Mouse (Mus musculus) ES-CJ7 (cell line): ENCODE measurements around the gene Il17ra.

ENCODE experiments used
- DNase-seq: peaks from one replicate; pipeline ENCODE4 v3.0.0; 2011; ENCODE audit warnings: low read depth, low spot score

Gene Il17ra

DNA sequence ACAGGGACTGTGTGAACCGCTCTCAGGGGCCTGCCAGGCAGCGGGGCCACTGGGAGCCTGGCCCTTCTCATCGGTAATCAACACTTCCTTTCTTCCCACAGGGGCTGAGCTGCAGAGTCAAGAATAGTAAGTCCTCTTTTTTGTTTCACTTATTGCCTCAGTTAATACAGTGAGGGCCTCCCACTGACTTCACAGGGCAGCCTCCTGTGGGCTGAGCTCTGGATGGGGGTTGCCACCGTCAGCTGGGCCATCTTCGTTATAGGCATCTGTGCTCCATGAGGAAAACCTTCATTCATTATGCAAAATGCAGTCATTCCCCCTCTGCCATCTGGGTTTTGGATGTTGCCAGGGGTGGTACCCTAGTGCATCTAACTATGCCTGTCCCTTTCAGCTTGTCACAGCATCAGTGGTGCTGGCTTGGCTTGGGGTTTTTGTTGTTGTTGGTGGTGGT is 9.0 kb downstream of the Il17ra start:
- DNase-seq = no peak

DNA sequence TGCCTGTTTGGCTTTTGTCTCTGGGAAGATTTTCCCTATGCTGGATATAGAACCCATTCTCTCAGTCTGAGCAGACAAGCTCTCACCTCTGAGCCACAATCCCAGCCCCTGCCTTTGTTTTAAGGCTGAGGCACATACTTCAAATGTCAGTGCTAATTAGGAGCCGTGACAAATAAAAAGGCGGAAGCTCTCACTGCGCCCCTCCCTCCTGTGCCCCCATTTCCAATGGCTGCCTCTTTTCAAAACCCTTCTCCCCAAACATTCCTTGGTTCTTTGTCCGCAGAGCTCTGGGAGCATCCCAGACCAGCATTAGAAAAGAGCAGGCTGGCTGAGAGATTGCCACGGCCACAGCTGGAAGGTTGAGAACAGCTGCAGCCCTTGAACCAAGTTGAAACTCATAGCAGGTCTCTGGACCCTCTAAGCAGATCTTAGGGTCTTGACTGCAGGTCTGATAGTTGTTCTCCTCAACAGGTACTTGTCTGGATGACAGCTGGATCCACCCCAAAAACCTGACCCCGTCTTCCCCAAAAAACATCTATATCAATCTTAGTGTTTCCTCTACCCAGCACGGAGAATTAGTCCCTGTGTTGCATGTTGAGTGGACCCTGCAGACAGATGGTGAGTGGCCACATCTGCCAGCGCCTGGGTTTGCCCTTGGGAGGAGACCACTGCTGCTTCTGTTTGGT is 9.6 kb downstream of the Il17ra start:
- DNase-seq = no peak

DNA sequence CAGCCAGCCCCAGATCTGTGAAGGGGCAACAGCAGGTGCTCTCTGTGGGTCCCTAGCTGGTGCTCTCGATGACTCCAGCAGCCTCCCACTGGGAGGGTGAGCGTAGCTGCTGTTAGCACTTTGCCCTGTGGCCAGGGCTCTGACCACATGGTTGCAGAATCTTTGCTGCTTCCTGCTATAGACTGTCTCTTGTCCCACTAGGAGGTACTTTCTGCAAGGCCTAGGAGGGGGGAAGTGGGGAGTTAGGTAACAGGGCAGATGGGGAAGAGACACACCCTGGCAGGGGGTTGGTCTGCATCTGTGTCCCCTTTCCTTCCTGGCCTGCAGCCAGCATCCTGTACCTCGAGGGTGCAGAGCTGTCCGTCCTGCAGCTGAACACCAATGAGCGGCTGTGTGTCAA is 10.4 kb downstream of the Il17ra start:
- DNase-seq = no peak

DNA sequence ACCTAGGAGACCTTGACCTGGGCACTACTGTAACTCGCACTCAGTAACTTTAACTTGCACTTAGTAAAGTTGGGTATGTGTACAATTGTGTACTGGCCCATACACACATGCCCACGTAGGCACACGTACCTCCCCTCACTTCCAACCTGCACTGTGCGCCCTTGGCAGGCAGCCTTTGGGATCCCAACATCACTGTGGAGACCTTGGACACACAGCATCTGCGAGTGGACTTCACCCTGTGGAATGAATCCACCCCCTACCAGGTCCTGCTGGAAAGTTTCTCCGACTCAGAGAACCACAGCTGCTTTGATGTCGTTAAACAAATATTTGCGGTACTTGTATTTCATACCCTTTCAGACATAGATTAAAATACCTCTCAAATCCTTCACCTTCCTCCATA is 12.2 kb downstream of the Il17ra start:
- no peak for DNase-seq

DNA sequence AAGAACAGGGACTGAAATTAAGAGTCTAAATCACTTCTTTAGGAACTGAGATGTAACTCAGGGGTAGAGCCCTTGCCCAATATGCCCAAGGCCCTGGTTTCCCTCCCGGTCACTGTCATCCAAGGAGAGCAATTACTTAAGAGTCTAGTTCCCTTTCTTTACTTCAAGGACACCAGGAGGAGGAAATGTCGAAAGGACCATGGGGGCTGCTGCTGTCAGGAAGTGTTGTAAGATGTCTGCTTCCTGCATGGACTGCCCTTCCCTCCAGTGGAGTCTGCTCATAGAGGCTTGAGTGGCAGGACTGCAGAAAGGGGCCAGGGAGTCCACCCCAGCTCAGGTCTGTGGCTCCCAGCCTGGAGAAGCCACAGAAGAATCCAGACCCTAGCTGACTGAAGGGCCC is 16.3 kb downstream of the Il17ra start:
- no peak for DNase-seq

DNA sequence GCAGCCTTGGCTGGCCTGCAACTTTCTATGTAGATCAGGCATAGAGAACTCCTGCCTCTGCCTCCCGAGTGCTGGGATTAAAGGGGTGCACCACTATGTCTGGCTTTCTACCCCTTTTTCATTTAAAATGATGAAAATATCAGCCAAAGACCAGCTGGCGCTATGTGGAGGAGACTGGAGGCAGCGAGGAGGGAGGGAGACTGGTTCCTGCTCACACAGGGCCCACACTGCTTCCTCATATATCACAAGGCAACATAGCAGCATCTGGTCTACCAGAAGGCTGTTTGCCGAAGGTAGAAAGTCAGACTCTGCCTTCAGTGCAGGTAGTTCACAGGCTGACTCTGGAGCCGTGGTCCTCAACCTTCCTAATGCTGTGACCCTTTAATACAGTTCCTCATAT is 17.3 kb downstream of the Il17ra start:
- no peak for DNase-seq

DNA sequence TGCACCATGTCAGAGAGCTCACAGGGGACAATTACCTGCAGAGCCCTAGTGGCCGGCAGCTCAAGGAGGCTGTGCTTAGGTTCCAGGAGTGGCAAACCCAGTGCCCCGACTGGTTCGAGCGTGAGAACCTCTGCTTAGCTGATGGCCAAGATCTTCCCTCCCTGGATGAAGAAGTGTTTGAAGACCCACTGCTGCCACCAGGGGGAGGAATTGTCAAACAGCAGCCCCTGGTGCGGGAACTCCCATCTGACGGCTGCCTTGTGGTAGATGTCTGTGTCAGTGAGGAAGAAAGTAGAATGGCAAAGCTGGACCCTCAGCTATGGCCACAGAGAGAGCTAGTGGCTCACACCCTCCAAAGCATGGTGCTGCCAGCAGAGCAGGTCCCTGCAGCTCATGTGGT is 18.5 kb downstream of the Il17ra start:
- DNase-seq = peak; percentile 64

DNA sequence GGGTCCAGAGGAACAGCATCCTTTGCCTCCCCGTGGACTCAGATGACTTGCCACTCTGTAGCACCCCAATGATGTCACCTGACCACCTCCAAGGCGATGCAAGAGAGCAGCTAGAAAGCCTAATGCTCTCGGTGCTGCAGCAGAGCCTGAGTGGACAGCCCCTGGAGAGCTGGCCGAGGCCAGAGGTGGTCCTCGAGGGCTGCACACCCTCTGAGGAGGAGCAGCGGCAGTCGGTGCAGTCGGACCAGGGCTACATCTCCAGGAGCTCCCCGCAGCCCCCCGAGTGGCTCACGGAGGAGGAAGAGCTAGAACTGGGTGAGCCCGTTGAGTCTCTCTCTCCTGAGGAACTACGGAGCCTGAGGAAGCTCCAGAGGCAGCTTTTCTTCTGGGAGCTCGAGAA is 19.0 kb downstream of the Il17ra start:
- DNase-seq = no peak

DNA sequence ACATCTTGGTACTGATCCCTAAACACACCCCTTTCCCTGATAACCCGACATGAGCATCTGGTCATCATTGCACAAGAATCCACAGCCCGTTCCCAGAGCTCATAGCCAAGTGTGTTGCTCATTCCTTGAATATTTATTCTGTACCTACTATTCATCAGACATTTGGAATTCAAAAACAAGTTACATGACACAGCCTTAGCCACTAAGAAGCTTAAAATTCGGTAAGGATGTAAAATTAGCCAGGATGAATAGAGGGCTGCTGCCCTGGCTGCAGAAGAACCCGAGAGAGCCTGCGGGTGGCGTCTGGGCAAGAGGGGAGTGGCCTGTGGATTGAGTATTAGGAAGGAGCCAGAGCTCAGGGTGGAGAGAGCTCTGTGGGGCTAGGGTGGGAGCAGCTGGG is 19.7 kb downstream of the Il17ra start:
- no peak for DNase-seq

DNA sequence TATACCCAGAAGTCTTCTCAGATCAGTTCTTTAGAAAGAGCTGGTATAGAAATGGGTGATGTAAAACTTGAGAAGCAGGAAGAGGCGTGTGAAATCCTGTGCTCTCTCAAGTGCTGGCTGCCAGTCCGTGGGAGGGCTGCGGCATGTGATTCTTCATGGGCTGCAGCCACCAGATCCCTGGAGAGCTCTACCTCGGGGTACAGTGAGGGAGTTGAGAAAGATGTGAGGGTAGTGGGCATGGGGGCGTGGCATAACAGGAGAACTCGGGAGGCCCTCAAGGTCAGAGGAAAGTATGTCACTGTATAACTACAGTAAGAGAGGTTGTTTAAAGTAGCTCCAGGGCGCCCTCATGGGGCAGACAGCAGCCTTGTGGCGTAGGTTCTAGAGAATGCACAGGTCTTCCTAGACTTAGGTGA is 20.2 kb downstream of the Il17ra start:
- DNase-seq = peak; percentile 69

DNA sequence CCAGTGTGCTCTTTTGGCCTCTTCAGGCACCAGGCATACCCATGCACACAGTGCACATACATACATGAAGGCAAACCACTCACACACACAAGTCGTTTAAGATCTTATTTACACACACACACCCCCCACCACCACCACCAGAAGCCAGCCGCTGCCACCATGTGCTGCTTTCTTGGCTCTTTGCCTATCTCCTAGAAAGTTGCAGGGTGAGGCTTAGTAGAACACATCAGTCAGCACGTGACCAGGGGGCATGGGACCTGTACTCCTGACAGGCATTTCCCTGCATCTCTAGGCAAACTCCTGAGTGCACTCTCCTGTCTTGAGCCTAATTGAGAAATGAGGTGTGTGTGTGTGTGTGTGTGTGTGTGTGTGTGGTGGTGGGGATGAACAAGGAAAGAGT is 22.0 kb downstream of the Il17ra start:
- DNase-seq = no peak

DNA sequence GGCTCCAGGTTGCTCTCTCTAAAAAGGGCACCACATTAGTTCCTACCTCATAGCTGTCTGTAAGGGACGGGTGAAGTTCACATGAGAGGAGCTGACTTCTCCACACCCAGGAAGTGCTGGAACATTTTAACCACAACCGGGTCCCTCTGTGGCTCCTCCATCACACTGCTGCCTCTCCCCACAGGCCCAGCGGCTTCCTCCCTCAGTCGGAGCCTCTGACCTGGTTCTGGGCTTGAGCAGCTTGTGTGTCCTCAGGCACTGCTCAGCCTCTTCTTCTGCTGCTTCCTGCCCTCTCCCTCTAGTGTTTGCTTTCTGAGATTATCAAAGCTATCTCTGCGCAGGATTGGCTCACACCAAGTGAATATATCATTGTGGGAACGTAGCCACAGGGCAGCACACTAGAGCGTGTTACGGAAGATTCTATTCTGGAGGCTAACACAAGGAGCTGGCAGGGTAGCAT is 23.0 kb downstream of the Il17ra start:
- DNase-seq = no peak

DNA sequence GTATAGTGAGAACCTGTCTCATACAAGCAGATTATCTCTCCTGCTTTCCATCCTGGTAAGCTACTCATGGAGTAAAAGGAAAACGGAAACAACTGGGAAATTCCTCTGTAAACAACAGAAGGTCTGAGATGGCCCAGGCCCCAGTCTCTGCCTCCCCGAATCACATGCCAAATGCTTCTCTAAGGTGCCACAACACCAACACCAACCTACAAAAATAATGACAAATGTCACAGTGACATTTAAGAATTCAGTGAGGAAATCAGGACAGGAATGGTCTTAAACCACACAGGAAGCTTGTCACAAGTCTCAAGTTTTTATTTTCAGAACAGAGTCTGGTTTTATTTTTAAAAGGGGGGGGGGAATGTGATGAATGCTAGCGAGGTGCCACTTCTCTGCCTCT is 25.6 kb downstream of the Il17ra start:
- no peak for DNase-seq

DNA sequence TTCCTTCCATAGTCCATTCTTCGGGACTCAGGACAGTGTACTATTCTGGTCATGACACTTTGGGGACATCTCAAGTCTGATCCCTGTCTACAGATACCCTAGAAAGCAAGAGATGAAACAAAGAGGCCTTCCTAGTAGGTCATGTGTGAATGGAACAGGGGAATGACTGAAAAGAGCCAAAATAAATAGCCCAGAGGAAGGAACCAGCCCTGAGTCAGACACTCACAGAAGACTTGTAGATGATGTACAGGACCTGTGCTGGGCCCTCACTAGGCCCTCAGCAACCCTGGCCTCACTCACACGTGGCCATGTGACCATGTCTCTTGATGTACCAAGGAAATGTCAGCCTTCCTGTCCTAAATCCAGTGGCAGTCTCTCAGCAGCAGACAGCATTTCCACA is 26.4 kb downstream of the Il17ra start:
- DNase-seq = no peak

DNA sequence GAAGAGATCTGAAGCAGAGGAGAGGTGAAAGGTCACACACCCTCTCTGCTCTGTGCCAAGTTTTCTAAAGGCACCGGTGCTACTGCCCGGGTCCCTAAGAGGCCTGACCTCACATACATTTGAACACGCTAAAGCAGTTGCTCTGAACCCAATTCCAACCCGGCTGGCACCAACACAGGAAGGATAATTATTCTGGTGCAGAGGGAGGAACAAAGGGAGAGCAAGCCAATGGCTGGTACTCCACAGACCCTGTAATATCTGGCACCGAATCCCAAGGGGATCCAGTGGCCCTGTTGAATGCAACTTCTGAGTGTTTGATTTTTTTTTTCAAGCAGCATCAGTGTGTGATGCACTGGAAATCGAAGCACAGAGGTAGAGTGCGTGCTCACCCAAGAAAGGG is 28.0 kb downstream of the Il17ra start:
- no peak for DNase-seq

DNA sequence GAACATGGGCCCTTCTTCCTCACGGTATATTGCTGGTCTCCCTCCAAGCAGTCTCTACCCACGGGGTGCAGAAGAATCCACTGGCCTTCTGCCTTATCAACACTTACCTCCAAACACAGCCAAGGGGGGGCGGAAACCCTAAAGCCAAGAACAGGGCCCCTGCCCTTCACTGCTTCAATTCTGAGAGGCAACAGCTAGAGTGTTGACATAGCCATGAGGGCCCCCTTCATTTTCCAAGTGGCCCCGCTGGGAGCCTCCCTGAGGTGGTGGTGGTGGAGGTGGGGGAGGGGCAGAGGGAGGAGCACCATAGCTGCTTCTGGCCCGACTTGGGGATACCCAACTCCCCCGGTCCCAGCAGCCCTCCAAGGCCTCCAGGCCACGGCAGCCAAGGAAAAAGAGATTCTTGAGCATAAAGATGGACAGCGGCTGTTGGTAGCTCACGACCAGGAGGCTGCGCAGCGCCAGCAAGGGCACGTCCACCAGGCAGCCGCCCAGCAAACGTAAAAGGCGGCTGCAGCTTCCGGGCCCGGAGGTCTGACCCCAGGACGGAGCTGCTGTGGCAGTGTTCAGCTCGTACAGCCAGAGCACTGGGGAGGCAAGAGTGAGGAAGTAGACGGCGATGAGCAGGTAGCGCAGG is 28.9 kb downstream of the Il17ra start:
- DNase-seq = no peak

DNA sequence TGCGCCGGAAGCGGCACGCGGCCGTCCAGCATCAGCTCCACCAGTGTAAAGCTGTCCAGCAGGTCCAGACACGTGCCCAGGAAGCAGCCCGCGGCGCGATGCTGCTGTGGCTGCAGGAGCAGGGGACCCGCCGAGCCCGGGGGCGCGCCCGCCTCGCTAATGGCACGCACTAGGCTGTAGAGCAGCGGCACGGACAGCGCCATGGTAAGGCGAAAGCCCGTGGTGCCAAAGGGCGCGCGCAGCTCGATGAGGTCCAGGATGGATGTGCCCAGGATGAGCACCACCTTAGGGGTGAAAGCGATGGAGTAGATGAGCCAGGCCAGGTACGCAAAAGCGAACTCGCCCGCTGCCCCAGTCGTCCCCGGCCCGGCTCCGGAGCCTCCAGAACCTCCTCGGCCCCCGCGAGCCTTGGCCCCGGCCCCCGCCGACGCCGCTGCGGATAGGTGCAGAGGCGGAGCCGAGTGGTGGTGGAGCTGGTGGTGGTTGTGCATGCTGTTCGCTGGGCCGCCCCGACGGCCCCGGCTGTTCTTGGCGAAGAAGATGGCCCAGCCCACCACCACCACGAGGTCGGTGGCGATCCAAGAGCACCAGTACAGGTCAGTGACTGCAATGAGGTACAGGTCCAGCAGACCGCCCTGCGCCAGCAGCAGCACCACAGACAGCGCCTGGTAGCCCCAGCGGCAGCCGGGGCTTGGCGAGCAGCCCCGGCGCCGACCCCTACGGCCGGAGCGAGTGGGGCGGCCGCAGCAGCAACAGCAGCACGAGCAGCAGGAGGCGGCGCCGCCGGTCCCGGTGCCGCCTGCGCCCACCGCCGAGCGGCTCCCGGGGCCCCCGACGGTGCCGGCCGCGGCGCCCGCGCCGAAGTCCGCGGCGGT is 29.7 kb downstream of the Il17ra start:
- peak; percentile 40 for DNase-seq

DNA sequence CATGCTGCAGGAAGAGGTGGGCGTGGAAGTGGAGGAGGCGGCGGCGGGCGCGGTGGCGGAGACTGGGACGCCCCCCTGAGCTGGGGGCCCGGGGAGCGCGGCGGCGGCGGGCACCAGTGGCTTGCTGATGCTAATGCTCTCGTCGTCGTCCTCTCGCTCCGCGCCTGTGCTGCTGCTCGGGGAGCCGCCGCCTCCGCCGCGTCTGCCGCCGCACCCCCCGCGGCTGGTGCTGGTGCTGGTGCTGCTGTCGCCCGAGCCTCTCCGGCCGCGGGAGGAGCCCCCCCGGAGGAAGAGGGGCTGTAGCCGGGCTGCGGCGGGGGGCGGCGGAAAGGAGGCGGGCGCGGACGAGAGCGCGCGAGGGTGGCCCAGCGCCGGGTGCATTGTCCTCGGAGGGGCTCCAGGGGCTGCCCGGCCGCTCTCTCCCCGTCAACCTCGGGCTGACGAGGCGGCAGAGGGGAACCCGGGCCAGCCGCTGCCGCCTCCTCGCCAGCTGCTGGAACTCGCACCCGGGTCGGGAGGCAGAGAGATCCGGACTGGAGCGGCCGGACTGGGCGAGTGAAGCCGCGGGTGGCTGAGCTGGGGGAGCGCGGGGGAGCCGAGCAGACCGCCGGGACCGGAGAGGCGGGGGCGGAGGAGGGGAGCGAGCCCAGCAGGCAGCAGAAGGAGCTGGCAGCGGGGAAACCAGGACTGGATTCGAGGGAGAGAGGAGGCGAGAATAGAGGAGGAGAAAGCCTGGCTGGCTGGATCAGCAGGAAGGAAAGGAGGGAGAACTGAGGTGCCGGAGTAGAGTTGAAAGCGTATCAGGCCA is 30.5 kb downstream of the Il17ra start, which contains the start of gene Tmem121b:
Gene Tmem121b (minus strand): TSS at position 434 of the 808 bp plus-strand sequence.
- peak; percentile 74 for DNase-seq

DNA sequence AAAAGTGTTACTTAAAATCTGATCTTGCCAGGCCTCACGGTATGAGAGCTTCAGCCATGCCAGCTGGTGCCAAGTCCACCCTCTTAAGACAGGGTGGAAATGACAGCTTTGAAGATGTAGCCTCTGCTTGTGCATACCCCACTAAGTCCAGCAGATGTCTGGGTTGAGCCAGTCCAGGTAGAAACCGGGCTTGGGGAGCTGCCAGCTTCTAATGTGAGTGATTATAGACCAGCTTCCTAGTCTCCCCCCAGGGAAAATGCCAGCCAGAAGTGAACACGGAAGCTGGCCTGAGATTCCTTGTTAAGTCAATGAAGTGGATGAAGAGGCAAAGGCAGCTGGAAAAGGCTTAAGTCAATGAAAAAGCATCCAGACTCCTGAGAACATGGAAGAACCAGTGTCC is 33.5 kb downstream of the Il17ra start:
- no peak for DNase-seq

DNA sequence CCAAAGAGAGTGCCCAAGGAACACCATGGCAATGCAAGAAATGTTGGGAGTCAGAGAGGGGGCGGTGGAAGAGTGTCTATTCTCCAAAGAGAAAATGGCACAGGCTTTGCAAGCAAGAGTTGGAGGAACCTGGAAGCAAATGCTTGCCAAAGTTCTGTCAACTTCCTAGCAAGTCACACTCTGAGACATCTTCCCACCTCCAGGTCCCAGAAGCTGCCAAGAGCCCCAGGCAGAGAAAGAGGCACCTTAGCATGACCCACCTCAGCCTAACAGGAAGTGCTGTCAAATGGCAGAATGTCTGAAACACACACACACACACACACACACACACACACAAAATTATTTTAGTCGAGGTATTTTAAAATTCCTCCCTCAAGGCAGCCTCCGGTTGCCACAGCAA is 41.0 kb downstream of the Il17ra start:
- DNase-seq = no peak

DNA sequence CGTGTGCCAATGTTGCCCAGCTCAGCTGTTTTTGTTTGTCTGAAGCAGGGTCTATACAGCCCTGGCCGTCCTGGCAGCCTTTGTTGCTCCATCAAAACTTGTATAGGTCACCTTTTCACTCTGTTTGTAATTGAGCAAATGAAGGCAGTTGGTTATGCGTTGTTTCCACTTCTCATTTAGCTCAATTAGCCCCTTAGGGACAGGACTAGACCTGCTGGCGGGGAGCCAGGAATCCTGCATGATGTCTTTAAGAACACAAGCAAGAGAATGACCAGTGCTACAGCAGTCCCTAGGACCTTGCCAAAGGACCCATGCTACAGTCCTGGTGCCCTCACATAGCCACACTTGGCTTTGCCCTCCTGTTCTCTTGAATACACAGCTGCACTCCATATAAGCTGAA is 42.5 kb downstream of the Il17ra start:
- no peak for DNase-seq

DNA sequence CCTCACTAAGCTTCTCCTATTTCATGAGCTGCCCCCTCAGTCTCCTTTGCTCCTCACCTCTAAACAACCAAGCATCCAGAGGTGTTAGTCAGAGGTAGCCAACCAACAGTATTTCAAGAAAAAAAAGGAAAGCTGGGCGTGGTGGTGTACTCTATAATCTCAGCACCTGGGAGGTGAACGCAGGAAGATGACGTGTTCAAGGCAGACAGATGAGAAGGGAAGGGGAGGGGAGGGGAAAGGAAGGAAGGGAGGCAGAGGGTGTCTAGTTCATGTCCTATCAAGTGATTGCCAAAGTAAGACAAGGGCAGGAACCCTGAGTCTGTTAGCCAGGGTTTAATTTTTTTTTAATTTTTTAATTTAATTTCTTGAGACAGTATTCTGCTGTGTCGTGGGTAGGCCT is 45.6 kb downstream of the Il17ra start:
- DNase-seq = peak; percentile 34
